Mouse (Mus musculus) heart, postnatal 14 days (tissue): ENCODE measurements around the gene Arhgef40. TPM values are rescaled to one million over a fixed set of nuclear protein-coding genes. Genes with fewer than 3 reads are reported as not detected.
"Not testable (repeated sequence)": the region's sequence is repeated elsewhere in the genome, so short reads cannot be mapped to it uniquely, and the experiment has no call there.

Source experiments
- DNase-seq, 2 experiments: peaks; one replicate each; pipeline ENCODE4 v3.0.0; 2021 to 2022
- intact Hi-C: fragments of 180-260 bp; cut with DNase I; formaldehyde crosslinking; loops from one replicate; pipeline ENCODE4 v1.15.1; 2025
- total RNA-seq, 2 experiments: library from RNA; stranded (reverse); gene quantifications; 2 replicates each; pipeline ENCODE4 v1.2.3; 2021

Gene Arhgef40
- total RNA-seq, 2 experiments from 2014 or later = 39.7 to 47.1 TPM

DNA sequence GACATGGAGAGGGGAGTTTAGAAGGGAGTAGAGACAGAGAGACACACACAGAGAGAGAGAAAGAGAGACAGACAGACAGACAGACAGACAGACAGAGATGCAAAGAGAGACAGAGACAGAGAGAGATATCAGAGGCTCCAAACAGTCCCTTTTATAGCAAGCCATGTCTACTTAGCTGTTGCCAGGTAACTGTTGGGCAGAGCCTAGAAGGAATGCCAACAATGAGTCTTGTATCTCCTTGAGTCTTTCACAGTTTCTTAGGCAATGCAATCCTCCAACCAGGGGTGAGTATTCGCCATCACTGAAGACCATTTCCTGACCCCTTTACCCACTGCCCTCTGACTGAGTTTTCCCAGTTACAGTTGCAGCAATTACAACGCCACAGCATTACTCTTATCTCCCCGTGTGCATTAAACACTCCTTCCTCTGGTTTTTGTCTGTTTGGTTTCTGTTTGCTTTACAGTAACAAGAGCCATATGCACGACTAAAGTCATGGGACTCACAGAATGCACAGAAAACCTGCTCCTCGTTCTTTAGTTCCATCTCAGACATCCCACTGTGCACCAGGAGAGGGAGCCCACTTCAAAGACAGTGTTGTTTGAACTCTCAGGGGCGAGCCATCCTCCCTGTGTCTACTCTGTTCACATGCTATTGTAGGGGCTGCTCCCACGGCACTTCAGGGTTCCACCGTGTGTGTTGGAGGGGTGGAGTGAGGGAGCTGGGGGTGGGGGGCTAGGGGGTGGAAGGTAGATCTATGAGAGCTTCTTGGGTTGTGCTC is 60.6 kb downstream of the Arhgef40 start:
- peak in 1 of 2 experiments; percentile 32 for DNase-seq

DNA sequence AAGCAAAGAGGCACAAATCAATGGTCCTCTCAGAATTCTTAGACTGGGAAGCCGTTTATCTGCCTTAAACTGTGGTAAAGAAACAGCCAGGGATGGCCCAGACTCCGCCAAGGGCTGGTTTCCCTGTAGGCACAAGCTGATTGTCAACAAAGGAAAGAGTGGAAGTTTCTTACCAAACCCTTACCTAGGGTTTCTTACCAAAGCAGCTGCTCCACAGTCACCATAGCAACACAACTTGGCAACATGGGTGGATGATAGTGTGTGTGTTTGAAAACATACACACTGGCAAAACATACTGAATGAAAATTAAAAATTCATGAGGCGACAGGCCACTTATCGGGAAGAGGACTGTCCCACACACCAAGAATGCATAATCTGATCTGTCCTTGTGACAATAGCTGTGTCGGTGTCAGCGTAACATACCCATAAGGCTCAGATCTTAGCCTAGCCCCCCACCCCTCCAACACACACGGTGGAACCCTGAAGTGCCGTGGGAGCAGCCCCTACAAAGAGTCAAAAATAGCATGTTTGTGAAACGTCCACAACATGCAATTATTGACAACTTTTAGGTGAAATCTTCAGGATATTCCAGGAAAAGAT is 61.5 kb downstream of the Arhgef40 start:
- intact Hi-C loops = no loop called here
- DNase-seq = no peak

More for the DNA sequence above, 60.6 kb downstream of the Arhgef40 start:
- intact Hi-C loops = no loop called here

- DNase-seq, intact Hi-C loops: not testable (repeated sequence)
Measured at GRCm38 (mm10) chr14:52052720-52053119, 68.2 kb downstream of the Arhgef40 start.

Other genes with a start within 250 kb of the Arhgef40 start
- gene Ang4, start 211.1 kb upstream of the Arhgef40 start, total RNA-seq = not detected
- gene AY358078, start 184.7 kb upstream of the Arhgef40 start, total RNA-seq = not detected
- not detected for gene Ear6, start 131.0 kb upstream of the Arhgef40 start, total RNA-seq
- 10 to 100 TPM; 18.6 to 30.2 TPM for gene Mettl17, start 99.9 kb upstream of the Arhgef40 start, total RNA-seq
- under 1 TPM; 0.29 to 0.44 TPM for gene Slc39a2, start 91.8 kb upstream of the Arhgef40 start, total RNA-seq
- 1,000 to 10,000 TPM in 1 of 2 experiments, 100 to 1,000 TPM in 1; 982 to 1,030 TPM for gene Ndrg2, start 70.6 kb upstream of the Arhgef40 start, total RNA-seq
- gene Tppp2, start 66.3 kb upstream of the Arhgef40 start, total RNA-seq = not detected
- not detected for gene Rnase13, start 61.9 kb upstream of the Arhgef40 start, total RNA-seq
- 1 to 10 TPM; 1.5 to 1.9 TPM for gene Tmem253, start 30.9 kb downstream of the Arhgef40 start, total RNA-seq
- gene Zfp219, start 36.0 kb downstream of the Arhgef40 start, total RNA-seq = 10 to 100 TPM; 32.0 to 33.6 TPM
- gene Olfr221, start 57.7 kb downstream of the Arhgef40 start, total RNA-seq = not detected
- 100 to 1,000 TPM; 118 to 137 TPM for gene Hnrnpc, start 119.3 kb downstream of the Arhgef40 start, total RNA-seq
- gene Rpgrip1, start 126.0 kb downstream of the Arhgef40 start, total RNA-seq = under 1 TPM; 0.17 to 0.53 TPM
- gene Supt16, start 212.7 kb downstream of the Arhgef40 start, total RNA-seq = 10 to 100 TPM; 25.9 to 26.7 TPM